Mouse (Mus musculus) heart, embryonic 12.5 days (tissue): ENCODE results near the gene Hs3st5. TPM values are rescaled to one million over a fixed set of nuclear protein-coding genes. Genes with fewer than 3 reads are reported as not detected.

Experiments
- ATAC-seq: fragments of 200-750 bp; cut with Nextera tagmentation; 2 replicates; pipeline ENCODE4 v1.8.0; 2017; ENCODE audit warnings: moderate TSS enrichment, moderate library complexity; ENCODE audit not compliant: insufficient number of reproducible peaks, low FRiP score
- H3K27ac ChIP-seq: fragments of 300-500 bp; sonication (generic); 2 replicates; pipeline ENCODE4 v1.5.1; 2016; ENCODE audit warnings: mild to moderate bottlenecking, moderate library complexity; ENCODE audit not compliant: poor library complexity, severe bottlenecking
- H3K27me3 ChIP-seq: fragments of 300-500 bp; sonication (generic); replicated peaks from 2 replicates; pipeline ENCODE4 v1.6.1; 2016; ENCODE audit warnings: mild to moderate bottlenecking, moderate library complexity
- H3K36me3 ChIP-seq: fragments of 300-500 bp; sonication (generic); 2 replicates; pipeline ENCODE4 v1.6.1; 2016; ENCODE audit warnings: mild to moderate bottlenecking, moderate library complexity
- H3K4me1 ChIP-seq: fragments of 300-500 bp; sonication (generic); replicated peaks from 2 replicates; pipeline ENCODE4 v1.6.1; 2016; ENCODE audit warnings: mild to moderate bottlenecking
- H3K4me2 ChIP-seq: fragments of 300-500 bp; sonication (generic); 2 replicates; pipeline ENCODE4 v1.6.1; 2016; ENCODE audit warnings: mild to moderate bottlenecking, moderate library complexity
- H3K4me3 ChIP-seq: fragments of 300-500 bp; sonication (generic); 2 replicates; pipeline ENCODE4 v1.5.1; 2016; ENCODE audit warnings: mild to moderate bottlenecking
- H3K9ac ChIP-seq: fragments of 300-500 bp; sonication (generic); 2 replicates; pipeline ENCODE4 v1.6.1; 2016; ENCODE audit warnings: mild to moderate bottlenecking, moderate library complexity
- H3K9me3 ChIP-seq: fragments of 300-500 bp; sonication (generic); replicated peaks from 2 replicates; pipeline ENCODE4 v1.6.1; 2016; ENCODE audit warnings: mild to moderate bottlenecking, moderate library complexity
- WGBS: fragments of 180-500 bp; shearing (Covaris S2); methylation state at CpG from one replicate; pipeline ENCODE4 v1.1.7; 2016; 5-methylcytosine and 5-hydroxymethylcytosine counted together
- polyA plus RNA-seq: library from polyadenylated mRNA; unstranded; fragments of >200 nt; fragmentation: Nextera tagmentation; extraction: Ambion mirVana; gene quantifications from 2 replicates; pipeline ENCODE4 v1.2.1, GENCODE M21; 2016

Hs3st5 gene
- polyA plus RNA-seq, 1 experiment from 2014 or later, result 0.26 TPM

- no peak overlapping the region for H3K4me3 ChIP-seq
- no peaks in the 10 kb centered on the region for H3K27me3 ChIP-seq
- no peaks in the 10 kb centered on the region for H3K4me1 ChIP-seq
- no peak overlapping the region for H3K4me2 ChIP-seq
- H3K27ac ChIP-seq, result no peak overlapping the region
- H3K9ac ChIP-seq, result no peak overlapping the region
- ATAC-seq, result no peak
- H3K36me3 ChIP-seq, result no peaks in the 10 kb centered on the region
- WGBS, result 73% methylated on average over 4 of the region's 4 CpGs
- no peaks in the 10 kb centered on the region for H3K9me3 ChIP-seq
Measured at GRCm38 (mm10) chr10:36805265-36805664, 298.7 kb downstream of the Hs3st5 start.

GRCm38 (mm10) chr10:36805788-36806187 lies 299.2 kb downstream of the Hs3st5 start:
- H3K4me3 ChIP-seq, result no peak overlapping the region
- H3K9me3 ChIP-seq, result no peaks in the 10 kb centered on the region
- no peaks in the 10 kb centered on the region for H3K27me3 ChIP-seq
- H3K4me1 ChIP-seq, result no peaks in the 10 kb centered on the region
- 81% methylated on average over 5 of the region's 5 CpGs for WGBS
- no peak overlapping the region for H3K9ac ChIP-seq
- no peak overlapping the region for H3K4me2 ChIP-seq
- H3K36me3 ChIP-seq, result no peaks in the 10 kb centered on the region
- no peak overlapping the region for H3K27ac ChIP-seq
- ATAC-seq, result no peak

- Histone ChIP-seq H3K27ac (no peak overlapping the region), H3K4me1 (no peaks in the 10 kb centered on the region), H3K9me3 (no peaks in the 10 kb centered on the region), H3K4me3 (no peak overlapping the region), H3K27me3 (no peaks in the 10 kb centered on the region), H3K4me2 (no peak overlapping the region), H3K9ac (no peak overlapping the region), H3K36me3 (no peaks in the 10 kb centered on the region)
- WGBS, result 75% methylated on average over 5 of the region's 5 CpGs
- ATAC-seq, result no peak
Measured at GRCm38 (mm10) chr10:36807007-36807406, 300.4 kb downstream of the Hs3st5 start.

- H3K4me2 ChIP-seq, result no peak overlapping the region
- H3K4me3 ChIP-seq, result no peak overlapping the region
- no peak for ATAC-seq
- H3K27me3 ChIP-seq, result no peaks in the 10 kb centered on the region
- no peak overlapping the region for H3K9ac ChIP-seq
- no peaks in the 10 kb centered on the region for H3K9me3 ChIP-seq
- H3K27ac ChIP-seq, result no peak overlapping the region
- no peaks in the 10 kb centered on the region for H3K36me3 ChIP-seq
- no peaks in the 10 kb centered on the region for H3K4me1 ChIP-seq
Measured at GRCm38 (mm10) chr10:36818867-36819266, 312.3 kb downstream of the Hs3st5 start.

GRCm38 (mm10) chr10:36829079-36829478 lies 322.5 kb downstream of the Hs3st5 start:
- no peak for ATAC-seq
- H3K4me2 ChIP-seq, result no peak overlapping the region
- no peaks in the 10 kb centered on the region for H3K4me1 ChIP-seq
- H3K36me3 ChIP-seq, result no peaks in the 10 kb centered on the region
- H3K9ac ChIP-seq, result no peak overlapping the region
- no peaks in the 10 kb centered on the region for H3K9me3 ChIP-seq
- H3K27ac ChIP-seq, result no peak overlapping the region
- WGBS, result 69% methylated on average over 3 of the region's 3 CpGs
- H3K4me3 ChIP-seq, result no peak overlapping the region
- no peaks in the 10 kb centered on the region for H3K27me3 ChIP-seq

- Histone ChIP-seq H3K4me1 (no peaks in the 10 kb centered on the region), H3K27me3 (no peaks in the 10 kb centered on the region), H3K9me3 (no peaks in the 10 kb centered on the region), H3K27ac (no peak overlapping the region), H3K4me2 (no peak overlapping the region), H3K9ac (no peak overlapping the region), H3K4me3 (no peak overlapping the region), H3K36me3 (no peaks in the 10 kb centered on the region)
- WGBS, result 79% methylated on average over 3 of the region's 3 CpGs
- ATAC-seq, result no peak
Measured at GRCm38 (mm10) chr10:36832204-36832603, 325.6 kb downstream of the Hs3st5 start.

GRCm38 (mm10) chr10:36834224-36834623 lies 327.6 kb downstream of the Hs3st5 start:
- H3K4me2 ChIP-seq, result no peak overlapping the region
- H3K4me3 ChIP-seq, result no peak overlapping the region
- no peaks in the 10 kb centered on the region for H3K4me1 ChIP-seq
- H3K27ac ChIP-seq, result no peak overlapping the region
- WGBS, result 8% methylated on average over 5 of the region's 5 CpGs
- no peaks in the 10 kb centered on the region for H3K36me3 ChIP-seq
- no peak overlapping the region for H3K9ac ChIP-seq
- H3K9me3 ChIP-seq, result no peaks in the 10 kb centered on the region
- no peaks in the 10 kb centered on the region for H3K27me3 ChIP-seq
- ATAC-seq, result no peak

- H3K9ac ChIP-seq, result no peak overlapping the region
- no peaks in the 10 kb centered on the region for H3K36me3 ChIP-seq
- no peak overlapping the region for H3K27ac ChIP-seq
- no peak overlapping the region for H3K4me3 ChIP-seq
- H3K9me3 ChIP-seq, result no peaks in the 10 kb centered on the region
- no peak overlapping the region for H3K4me2 ChIP-seq
- no peak for ATAC-seq
- H3K27me3 ChIP-seq, result no peaks in the 10 kb centered on the region
- H3K4me1 ChIP-seq, result no peaks in the 10 kb centered on the region
- 81% methylated on average over 5 of the region's 5 CpGs for WGBS
Measured at GRCm38 (mm10) chr10:36835836-36836516, 329.4 kb downstream of the Hs3st5 start.

- Histone ChIP-seq H3K9ac (no peak overlapping the region), H3K4me3 (no peak overlapping the region), H3K4me2 (no peak overlapping the region), H3K9me3 (no peaks in the 10 kb centered on the region), H3K36me3 (no peaks in the 10 kb centered on the region), H3K27me3 (no peaks in the 10 kb centered on the region), H3K4me1 (no peaks in the 10 kb centered on the region), H3K27ac (no peak overlapping the region)
- WGBS, result 78% methylated on average over 3 of the region's 3 CpGs
- no peak for ATAC-seq
Measured at GRCm38 (mm10) chr10:36850231-36850630, 343.6 kb downstream of the Hs3st5 start.

GRCm38 (mm10) chr10:36862127-36862895 lies 355.7 kb downstream of the Hs3st5 start:
- Histone ChIP-seq H3K27ac (no peak overlapping the region), H3K4me3 (no peak overlapping the region), H3K9me3 (no peaks in the 10 kb centered on the region), H3K4me2 (no peak overlapping the region), H3K4me1 (no peaks in the 10 kb centered on the region), H3K36me3 (no peaks in the 10 kb centered on the region), H3K9ac (no peak overlapping the region), H3K27me3 (no peaks in the 10 kb centered on the region)
- WGBS, result 59% methylated on average over 2 of the region's 2 CpGs
- ATAC-seq, result no peak
